Mouse (Mus musculus) heart, postnatal 36 days (tissue): ENCODE results near the gene Gga3. TPM values are rescaled to one million over a fixed set of nuclear protein-coding genes. Genes with fewer than 3 reads are reported as not detected.

Experiments used
- DNase-seq, 2 experiments: peaks; one replicate each; pipeline ENCODE4 v3.0.0; 2021 to 2022
- intact Hi-C: fragments of 180-260 bp; cut with DNase I; formaldehyde crosslinking; loops from one replicate; pipeline ENCODE4 v1.15.1; 2025
- total RNA-seq, 2 experiments: library from RNA; stranded (reverse); gene quantifications; 2 replicates each; pipeline ENCODE4 v1.2.3; 2021

Gga3 gene
- total RNA-seq, 2 experiments from 2014 or later = 18.0 to 21.3 TPM

GRCm38 (mm10) chr11:115614346-115615107, 10.7 kb upstream of the Gga3 start:
- intact Hi-C loops = loop anchor here (5.0 kb wide), 1 partner anchor 132 kb away; no protein-coding TSS in a partner anchor
- no peak for DNase-seq

DNA sequence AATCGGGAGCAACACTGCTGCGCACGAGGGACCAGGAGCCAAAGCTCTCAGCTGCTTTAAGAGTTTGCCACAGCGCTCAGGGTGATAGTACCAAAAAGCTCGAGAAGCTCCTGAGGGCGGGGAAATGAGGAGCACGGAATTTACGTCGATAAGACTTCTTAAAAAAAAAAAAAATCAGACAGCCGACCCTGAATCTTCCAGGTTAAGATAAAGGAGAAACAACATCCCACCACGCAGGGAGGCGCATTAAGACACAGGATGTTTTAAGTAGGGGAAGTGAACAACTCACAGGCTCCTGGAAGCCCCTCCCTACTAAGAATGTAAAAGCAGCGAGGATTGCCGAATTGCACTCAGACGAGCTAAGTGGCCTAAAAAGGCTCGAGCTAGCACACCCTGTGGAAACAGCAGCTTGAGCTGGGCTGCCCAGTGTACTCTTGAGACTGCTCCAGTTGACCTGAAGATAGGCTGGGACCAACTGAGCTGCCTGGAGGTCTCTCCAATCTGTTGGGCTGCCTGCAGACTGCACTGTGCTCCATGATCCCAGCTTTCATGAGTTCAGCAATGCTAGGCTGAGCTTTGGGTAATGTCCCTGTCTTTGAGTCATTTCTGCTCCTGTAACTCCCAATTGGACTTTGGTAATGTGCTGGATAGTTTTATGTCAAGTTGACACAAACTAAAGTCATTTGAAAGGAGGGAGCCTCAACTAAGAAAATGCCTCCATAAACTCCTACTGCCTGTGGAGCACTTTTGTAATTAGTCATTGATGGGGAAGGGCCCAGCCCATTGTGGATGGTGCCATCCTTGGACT, 9.5 kb upstream of the Gga3 start:
- intact Hi-C loops = loop anchor here (5.0 kb wide), 1 partner anchor 131 kb away; no protein-coding TSS in a partner anchor
- no peak for DNase-seq

GRCm38 (mm10) chr11:115612410-115613137, 8.7 kb upstream of the Gga3 start, which contains the start of gene Mif4gd:
TSS of gene Mif4gd (minus strand) at chr11:115612969.
- DNase-seq = peak; percentile 95
- intact Hi-C loops = loop anchor here (5.0 kb wide), 1 partner anchor 130 kb away; no protein-coding TSS in a partner anchor

DNA sequence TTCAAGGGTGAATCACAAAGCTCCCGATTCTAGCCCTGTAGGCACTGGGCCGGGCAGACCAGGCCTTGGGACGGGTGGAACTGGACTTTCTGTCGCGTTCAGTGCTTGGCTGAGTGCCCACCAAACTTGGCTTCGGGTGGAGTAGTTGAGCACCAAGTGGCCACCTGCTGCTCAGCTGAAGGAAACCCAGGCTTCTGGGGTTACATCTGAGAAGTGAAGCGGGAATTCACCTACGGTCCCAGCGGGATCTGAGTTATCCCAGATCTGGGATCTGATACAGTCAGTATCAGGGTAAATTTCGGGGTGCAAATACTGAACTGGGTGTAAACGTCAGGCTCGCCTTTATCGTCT, 8.2 kb upstream of the Gga3 start:
- DNase-seq = peak; percentile 83 to 85
- intact Hi-C loops = loop anchor here (5.0 kb wide), 1 partner anchor 130 kb away; no protein-coding TSS in a partner anchor

DNA sequence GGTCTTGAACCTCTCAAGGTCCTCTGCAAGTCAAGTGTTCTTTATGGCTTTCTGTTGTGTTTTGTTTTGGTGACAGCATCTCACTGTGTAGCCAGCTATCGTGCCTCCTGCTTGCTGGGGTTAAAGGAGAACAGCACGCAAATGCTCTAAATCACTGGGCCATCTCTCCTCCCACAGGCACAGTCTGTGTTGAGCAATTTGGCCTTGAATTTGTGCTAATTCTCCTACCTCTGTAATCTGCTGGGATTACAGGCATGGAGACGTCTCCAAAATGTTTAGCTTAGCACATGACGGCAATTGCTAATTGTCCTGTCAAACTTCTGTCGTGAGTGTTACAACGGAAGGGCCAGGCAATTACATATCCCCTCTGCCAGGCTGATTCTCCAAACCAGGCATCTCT, 7.3 kb upstream of the Gga3 start:
- no peak for DNase-seq
- intact Hi-C loops = loop anchor here (5.0 kb wide), 1 partner anchor 129 kb away; no protein-coding TSS in a partner anchor

GRCm38 (mm10) chr11:115609576-115609975, 5.7 kb upstream of the Gga3 start:
- no peak for DNase-seq
- intact Hi-C loops = no loop called here

- DNase-seq = no peak
- intact Hi-C loops = no loop called here
Measured at GRCm38 (mm10) chr11:115608421-115609399, 4.9 kb upstream of the Gga3 start.

- intact Hi-C loops = no loop called here
- DNase-seq = no peak
Measured at GRCm38 (mm10) chr11:115606733-115607132, 2.9 kb upstream of the Gga3 start.

- intact Hi-C loops = loop anchor here (5.0 kb wide), 1 partner anchor 117 kb away; no protein-coding TSS in a partner anchor
- no peak for DNase-seq
Measured at GRCm38 (mm10) chr11:115604304-115604696, 449 bp upstream of the Gga3 start.

DNA sequence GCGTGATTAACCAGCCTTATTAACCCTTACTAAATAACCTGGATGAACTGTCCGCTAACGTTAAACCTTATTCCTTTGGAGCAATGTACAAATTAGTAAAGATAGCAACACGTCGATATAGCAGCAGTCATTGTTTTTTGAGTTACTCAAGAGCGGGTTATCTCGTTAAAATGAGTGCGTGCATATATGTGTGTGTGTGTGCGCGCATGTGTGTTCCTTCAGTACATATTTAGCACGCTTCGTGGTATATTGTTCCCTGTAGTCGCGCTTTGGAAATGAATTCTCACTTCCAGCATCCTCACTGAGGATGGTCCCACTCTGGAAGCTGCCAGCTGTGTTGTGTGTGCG, 749 bp downstream of the Gga3 start:
- DNase-seq = no peak
- intact Hi-C loops = loop anchor here (5.0 kb wide), 1 partner anchor 116 kb away; no protein-coding TSS in a partner anchor

DNA sequence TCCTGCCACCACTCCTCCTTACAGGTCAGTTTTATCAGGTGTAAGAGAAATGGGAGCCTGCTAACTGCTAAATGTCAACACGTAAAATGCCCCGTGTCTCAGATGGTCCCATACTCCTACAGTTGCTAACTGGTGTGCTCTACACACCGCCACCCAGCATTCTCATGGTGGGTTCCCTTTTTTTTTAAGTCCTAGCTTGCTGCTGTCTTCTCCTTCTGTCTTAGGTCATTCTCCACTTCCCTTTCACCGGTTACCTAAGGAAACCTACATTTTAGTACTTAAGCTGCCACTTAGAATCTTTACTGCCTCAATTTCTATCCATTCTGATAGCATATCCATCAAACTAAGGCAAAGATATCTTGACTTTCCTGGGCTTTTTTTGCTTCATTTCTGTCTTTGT, 2.7 kb downstream of the Gga3 start:
- DNase-seq = no peak
- intact Hi-C loops = loop anchor here (5.0 kb wide), 1 partner anchor 114 kb away; no protein-coding TSS in a partner anchor

DNA sequence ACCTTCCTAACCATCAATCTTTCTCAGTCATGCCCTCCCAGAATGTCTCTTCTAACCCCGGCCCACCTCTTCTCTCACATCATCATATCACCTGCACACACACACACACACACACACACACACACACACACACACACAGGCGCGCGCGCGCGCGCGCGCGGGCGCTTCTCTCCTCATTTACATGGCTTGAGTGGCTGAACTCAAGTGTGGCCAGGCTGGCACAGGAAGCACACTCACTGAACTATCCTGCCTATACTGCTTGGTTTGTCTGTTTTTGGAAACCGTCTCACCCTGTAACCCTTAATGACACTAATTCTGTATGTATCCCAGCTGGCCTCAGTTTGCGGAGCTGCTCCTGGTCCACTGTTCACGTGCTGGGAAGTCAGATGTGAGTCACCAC, 3.1 kb downstream of the Gga3 start:
- DNase-seq = no peak
- intact Hi-C loops = loop anchor here (5.0 kb wide), 1 partner anchor 113 kb away; no protein-coding TSS in a partner anchor

DNA sequence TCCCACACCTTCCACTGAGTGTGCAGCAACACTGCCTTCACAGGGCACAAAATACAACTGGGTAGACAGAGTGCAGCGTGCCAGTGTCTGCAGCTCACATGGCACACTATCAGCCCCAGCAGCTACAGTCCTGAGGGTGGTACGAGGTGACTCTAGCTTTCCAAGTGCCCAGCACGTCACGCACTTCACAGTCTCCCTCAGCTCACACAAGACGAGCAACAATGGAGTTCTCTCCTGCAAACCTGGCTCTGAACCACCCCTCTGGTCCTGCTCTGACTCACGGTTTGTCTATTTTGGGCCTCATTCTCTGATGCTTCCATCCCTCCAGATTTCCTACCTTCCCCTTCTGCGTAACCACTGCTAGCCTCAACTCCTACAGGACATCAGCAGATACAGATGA, 4.1 kb downstream of the Gga3 start:
- intact Hi-C loops = loop anchor here (5.0 kb wide), 1 partner anchor 112 kb away; no protein-coding TSS in a partner anchor
- DNase-seq = no peak

DNA sequence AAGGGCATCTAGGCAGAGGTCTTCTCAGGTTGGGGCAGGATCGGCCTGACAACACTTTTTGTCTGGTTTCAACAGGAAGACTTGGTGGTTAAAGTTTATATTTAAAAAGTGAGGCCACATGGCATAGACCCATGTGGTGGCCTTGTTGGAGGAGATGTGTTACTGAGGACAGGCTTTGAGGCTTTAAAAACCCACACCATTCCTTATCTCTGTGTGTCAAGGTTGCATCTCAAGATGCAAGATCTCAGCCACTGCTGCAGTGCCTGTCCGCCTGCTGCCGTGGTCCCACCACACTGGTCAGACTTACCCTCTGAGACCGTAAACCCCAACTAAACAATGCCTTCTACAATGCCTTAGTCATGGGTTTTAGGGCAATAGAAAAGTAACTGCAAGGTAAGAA, 5.5 kb downstream of the Gga3 start:
- intact Hi-C loops = no loop called here
- DNase-seq = no peak

DNA sequence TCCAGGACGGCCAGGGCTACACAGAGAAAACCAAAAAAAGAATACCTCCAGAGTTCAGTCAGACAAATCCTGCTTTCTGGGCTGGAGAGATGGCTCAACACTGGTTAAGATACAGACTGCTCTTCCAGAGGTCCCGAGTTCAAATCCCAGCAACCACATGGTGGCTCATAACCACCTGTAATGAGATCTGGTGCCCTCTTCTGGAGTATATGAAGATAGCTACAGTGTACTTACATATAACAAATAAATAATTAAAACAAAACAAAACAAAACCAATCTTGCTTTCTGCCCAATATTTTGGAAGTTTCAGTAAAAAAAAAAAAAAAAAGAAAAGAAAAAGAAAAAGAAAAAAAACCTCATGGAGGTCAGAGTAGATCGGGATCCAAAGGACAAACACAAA, 8.6 kb downstream of the Gga3 start:
- DNase-seq = no peak
- intact Hi-C loops = no loop called here

DNA sequence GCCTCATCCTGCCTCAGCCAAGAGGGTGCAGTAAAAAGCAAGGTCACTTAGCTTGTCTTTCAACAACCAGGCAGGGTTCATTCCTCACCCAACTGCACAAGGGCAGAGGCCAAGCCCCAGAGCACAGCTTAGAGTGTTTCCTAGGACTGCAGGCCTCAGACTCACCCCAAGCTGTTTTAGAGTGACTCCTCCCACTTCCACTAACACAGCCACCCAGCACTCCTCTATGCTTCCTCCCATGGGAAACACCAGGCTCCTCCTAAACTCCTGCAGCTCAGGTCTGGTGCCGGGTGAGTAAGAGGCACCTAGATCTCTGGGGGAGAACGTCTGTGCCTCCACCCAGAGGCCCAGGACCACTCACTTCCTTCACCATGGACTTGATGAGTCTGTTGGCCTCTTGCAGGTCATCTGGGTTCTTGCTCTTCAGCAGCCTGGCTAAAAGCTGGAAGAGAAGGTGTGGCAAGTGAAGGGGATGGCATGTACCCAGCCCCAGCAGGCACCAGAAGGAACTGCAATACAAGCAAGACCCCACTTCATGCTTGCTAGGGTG, 13.2 kb downstream of the Gga3 start:
- intact Hi-C loops = no loop called here
- no peak for DNase-seq

DNA sequence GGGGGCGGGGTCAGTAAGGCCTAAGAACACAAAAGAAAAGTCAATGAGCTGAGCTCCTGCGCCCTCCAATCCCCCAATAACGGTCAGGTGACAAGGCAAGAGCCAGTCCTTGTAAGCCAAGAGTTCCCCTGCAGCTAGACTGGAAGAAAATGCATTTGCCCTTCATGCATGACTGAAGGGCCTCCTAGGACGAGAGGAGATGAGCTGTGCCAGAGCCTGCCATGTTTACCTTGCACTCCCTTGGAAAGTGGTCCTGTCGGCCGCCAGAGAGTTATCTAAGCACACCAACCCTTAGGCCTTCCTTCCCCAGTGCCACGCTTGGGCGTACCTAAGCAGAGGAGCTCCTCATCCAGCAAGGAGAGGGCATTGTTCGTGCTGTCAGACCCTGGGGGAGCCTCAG, 15.9 kb downstream of the Gga3 start:
- no peak for DNase-seq
- intact Hi-C loops = no loop called here

GRCm38 (mm10) chr11:115586403-115586802, 17.4 kb downstream of the Gga3 start:
- intact Hi-C loops = no loop called here

GRCm38 (mm10) chr11:115585573-115586100, 18.2 kb downstream of the Gga3 start:
- no peak for DNase-seq
- intact Hi-C loops = no loop called here

More at GRCm38 (mm10) chr11:115586403-115586802, 17.4 kb downstream of the Gga3 start:
- no peak for DNase-seq
